Mouse (Mus musculus) mouse embryonic stem cell (cell line): ENCODE measurements around the gene Vmn1r12.
"Not testable (repeated sequence)": the region's sequence is repeated elsewhere in the genome, so short reads cannot be mapped to it uniquely, and the experiment has no call there.

ENCODE experiments used
- in situ Hi-C, 2 experiments: fragments of 300-500 bp; cut with MboI; formaldehyde crosslinking; loops; 1 replicate in 1 of 2; 3 replicates in 1 of 2; pipeline ENCODE4 v1.14.3; 2019 to 2020; ENCODE audit warnings: low sequenced_read_pairs in 2 of 2, low pct_unique_long_range_greater_than_20kb in 1 of 2, mixed read lengths in 1 of 2; ENCODE audit not compliant: unreplicated experiment in 1 of 2

The Vmn1r12 gene

GRCm38 (mm10) chr6:57156619-57157018 lies at the start of gene Vmn1r12:
Gene Vmn1r12, plus strand, starts transcription at chr6:57156919.
- in situ Hi-C loops = no loop called here

- in situ Hi-C loops = no loop called here
Measured at GRCm38 (mm10) chr6:57109154-57109553, 47.6 kb upstream of the Vmn1r12 start, which contains the start of gene Vmn1r10. Gene Vmn1r10, plus strand, starts transcription at chr6:57109454.

GRCm38 (mm10) chr6:57133155-57133554 lies 23.6 kb upstream of the Vmn1r12 start, which contains the start of gene Vmn1r11:
Gene Vmn1r11, plus strand, starts transcription at chr6:57133455.
- in situ Hi-C loops = no loop called here

- in situ Hi-C loops = not testable (repeated sequence)
Measured at GRCm38 (mm10) chr6:57190016-57190415, 33.3 kb downstream of the Vmn1r12 start.

- in situ Hi-C loops = not testable (repeated sequence)
Measured at GRCm38 (mm10) chr6:57202990-57203389, 46.3 kb downstream of the Vmn1r12 start, which contains the start of gene Vmn1r13. Gene Vmn1r13, plus strand, starts transcription at chr6:57203290.
